12 mouse cellular contexts compared by ENCODE assay signal in genomic region chr3:29200601-29201000, GRCm38 (mm10).
DNase-seq lines count a peak whose midpoint lies in the region; ATAC-seq and TF ChIP-seq lines count a peak whose summit lies in the region.
"Had no signal": no experiment of that assay in that cellular context is flagged by ENCODE, and none has a peak within 500 bp of the region (broad histone marks: within the 10 kb centered on the region; RNA-seq: fewer than 3 reads in every experiment).

No protein-coding gene starts in this region.

- intact Hi-C loops in left cerebral cortex, postnatal 10 days (cut with DNase I), result no loop called here

- TF ChIP-seq POLR2A in brain, embryonic 14.5 days (IDR thresholded peaks at IDR 0.05; ENCODE audit: borderline replicate concordance, extremely low read depth, insufficient read depth, insufficient read length, poor library complexity, severe bottlenecking), result no peak

- no peak for DNase-seq in frontal cortex, postnatal 36 days (ENCODE audit: low spot score in 2 of 2)
- peak; percentile 15 for DNase-seq in left cerebral cortex, postnatal 10 days (ENCODE audit: extremely low spot score in 1 of 2, low spot score in 2 of 2)
- no peak for DNase-seq in left cerebral cortex, adult 11 months (ENCODE audit: low spot score)
- DNase-seq in brain, embryonic 14.5 days (ENCODE audit: low read depth), result peak; percentile 69
- DNase-seq in lung, postnatal 10 days, result peak; percentile 31
- DNase-seq in neural tube, embryonic 10.5 days (ENCODE audit: extremely low spot score, low spot score), result no peak
- DNase-seq: cerebellum, adult 9-10 months; gastrocnemius, postnatal 14 days; kidney, adult 11 months; midbrain, embryonic 14.5 days had no signal

- no peak for TF ChIP-seq CTCF in brain, embryonic 14.5 days (IDR thresholded peaks at IDR 0.05; ENCODE audit: borderline replicate concordance, extremely low read depth, insufficient read depth, insufficient read length)

- peak; percentile 77 for ATAC-seq in frontal cortex, adult (ENCODE audit: low TSS enrichment)
- ATAC-seq: liver, embryonic 12.5 days had no signal

Comparison
In these comparisons a context has a peak if more than half of its experiments do, and no peak if none do; other contexts are left out.
1. DNase-seq: peak in left cerebral cortex, postnatal 10 days (2 of 2), brain, embryonic 14.5 days (single experiment) and lung, postnatal 10 days (single experiment); none in frontal cortex, postnatal 36 days (0 of 2), left cerebral cortex, adult 11 months (single experiment) and neural tube, embryonic 10.5 days (single experiment).